Mouse (Mus musculus): ENCODE measurements around the gene AI413582.

- TF ChIP-seq CTCF (IDR thresholded peaks at IDR 0.05; ENCODE audit: low read depth, low read length) (no peak), POLR2A (IDR thresholded peaks at IDR 0.05; ENCODE audit: borderline replicate concordance, low read depth, low read length) (no peak)
Measured at GRCm38 (mm10) chr17:27568228-27568627, 2.7 kb upstream of the AI413582 start.
